Mouse (Mus musculus) heart, postnatal 0 days (tissue): ENCODE data around the gene Znrf4.
"Not testable (repeated sequence)": the region's sequence is repeated elsewhere in the genome, so short reads cannot be mapped to it uniquely, and the experiment has no call there.

Experiments
- CTCF ChIP-seq: IDR thresholded peaks from 2 replicates; pipeline ENCODE4 v1.5.1; 2016; ENCODE audit warnings: antibody characterized with exemption, control low read depth, low read depth
- EP300 ChIP-seq: IDR thresholded peaks from 2 replicates; pipeline ENCODE4 v1.6.1; 2016; ENCODE audit warnings: antibody characterized with exemption, low read depth

- TF ChIP-seq EP300, CTCF: not testable (repeated sequence)
Observed at GRCm38 (mm10) chr17:56501635-56502400, 10.4 kb downstream of the Znrf4 start.
